Mouse (Mus musculus) activated CD4-positive, CD25-positive, alpha-beta regulatory T cell, adult 4 months (primary cell): ENCODE results near the gene Add2. TPM values are rescaled to one million over a fixed set of nuclear protein-coding genes. Genes with fewer than 3 reads are reported as not detected.
"Not testable (repeated sequence)": the region's sequence is repeated elsewhere in the genome, so short reads cannot be mapped to it uniquely, and the experiment has no call there.

Experiments used
- ATAC-seq: one replicate; pipeline ENCODE4 v1.8.0; 2017
- polyA plus RNA-seq, 2 experiments: library from polyadenylated mRNA; unstranded; fragments of 100-300 nt; shearing (Covaris generic); gene quantifications; one replicate each; pipeline ENCODE4 v1.2.1; 2017

Add2 gene
- not detected for polyA plus RNA-seq

DNA sequence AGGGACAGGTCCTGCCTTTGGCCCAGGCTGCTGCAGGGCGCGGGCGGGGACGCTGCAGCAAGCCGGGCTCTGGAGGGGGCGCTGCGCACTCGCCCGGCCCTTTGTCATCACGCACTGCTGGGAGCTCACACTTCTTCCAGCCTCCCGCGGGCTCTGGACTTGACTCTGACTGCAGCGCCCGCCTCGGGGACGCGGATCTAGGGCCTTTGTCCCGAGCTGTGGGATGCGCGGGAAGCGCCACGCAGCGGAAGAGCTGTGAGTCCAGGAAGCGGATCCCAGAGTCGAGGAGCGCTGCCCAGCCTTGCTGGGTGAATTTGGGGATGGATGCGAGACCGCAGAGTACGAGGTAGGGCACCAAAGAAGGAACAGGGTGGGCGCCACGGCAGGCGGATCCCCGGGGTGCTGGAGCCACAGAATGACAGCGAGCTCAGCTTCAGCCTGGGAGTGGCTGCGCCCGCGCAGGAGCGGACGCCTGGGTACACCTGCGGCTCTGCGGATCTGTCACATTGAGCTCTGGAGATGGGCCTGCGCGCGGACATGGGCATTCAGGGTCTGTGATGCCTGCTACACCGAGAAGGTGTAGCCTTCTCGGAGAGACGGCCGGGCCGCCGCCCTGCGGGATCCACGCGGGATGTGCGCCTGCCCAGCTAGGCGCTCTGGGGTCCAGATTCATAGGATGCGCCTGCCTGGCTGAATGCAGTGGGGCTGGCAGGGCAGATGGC is at the start of gene Add2:
TSS of gene Add2 (plus strand) at position 81 of the 722 bp plus-strand sequence.
- ATAC-seq = no peak

DNA sequence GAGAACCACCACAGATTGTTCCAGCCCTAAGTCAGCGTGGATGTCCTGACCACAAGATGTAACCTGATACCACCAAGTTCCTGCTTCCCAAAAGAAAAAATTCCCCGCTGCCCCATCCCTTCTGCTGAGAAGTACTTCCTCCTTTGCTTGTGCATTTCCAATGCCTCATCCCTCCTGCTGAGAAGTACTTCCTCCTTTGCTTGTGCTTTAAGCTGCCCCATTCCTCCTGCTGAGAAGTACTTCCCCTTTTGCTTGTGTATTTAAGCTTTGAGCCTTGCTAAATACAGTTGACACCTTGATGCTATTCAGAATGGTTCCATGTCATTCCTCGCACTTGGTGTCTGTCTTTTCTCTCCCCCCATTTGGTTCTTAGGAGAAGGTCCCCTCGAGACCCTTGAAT is 49.7 kb upstream of the Add2 start:
- not testable (repeated sequence) for ATAC-seq

DNA sequence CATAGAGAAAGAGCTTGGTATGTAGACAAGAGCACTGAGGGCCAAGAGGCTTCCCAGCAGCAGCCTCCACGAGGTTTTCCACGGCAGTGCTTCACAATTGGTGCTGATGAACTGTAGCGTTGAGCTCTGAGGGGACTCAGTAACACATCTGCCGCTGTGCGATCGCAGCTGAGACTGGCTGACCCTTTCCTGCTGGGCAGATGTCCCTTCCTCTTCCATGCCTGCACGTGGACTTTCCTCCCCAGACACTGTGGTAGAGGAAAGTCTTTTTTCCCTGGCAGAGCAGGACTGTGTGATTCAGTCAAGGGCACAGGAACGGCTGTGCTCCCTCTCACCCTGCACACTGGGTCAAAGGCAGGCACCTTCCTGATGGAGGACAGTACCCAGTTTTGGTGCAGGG is 44.1 kb upstream of the Add2 start:
- no peak for ATAC-seq

DNA sequence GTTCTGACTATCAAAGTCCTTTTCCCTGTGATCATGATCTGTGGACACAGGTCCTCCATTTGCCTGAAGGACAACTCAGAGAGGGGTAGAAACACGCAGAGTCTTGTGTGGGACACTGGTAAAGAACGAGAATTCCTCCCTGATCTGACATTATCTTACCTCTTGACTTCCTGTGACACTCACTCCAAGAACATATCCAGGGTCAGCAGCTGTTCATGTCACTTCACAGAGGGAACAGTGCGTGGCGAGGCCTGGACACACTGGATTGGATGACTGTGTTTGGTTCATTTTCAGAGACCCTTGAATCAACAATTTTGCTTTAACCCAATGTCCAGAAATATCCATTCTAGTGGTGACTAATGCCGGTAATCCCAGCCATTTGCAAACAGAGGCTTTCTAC is 38.9 kb upstream of the Add2 start:
- not testable (repeated sequence) for ATAC-seq

DNA sequence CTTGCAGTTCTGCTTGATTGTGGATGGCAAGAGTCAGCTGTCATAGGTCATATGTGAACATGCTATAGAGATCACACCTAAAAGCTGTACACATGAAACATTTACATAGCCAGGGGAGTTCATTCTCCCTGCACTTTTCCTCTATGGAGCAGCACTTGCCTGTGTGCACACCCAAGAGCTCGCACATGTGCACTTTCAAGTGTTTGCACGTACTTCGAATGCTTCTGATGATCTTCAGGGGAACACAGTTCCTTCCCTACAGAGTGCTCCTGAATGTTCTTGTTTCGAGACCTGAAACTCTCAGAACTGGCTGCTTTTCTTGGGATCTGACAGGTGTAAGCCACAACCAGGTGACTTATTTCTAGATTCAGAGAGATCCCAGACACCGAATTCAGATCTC is 37.7 kb upstream of the Add2 start:
- not testable (repeated sequence) for ATAC-seq

DNA sequence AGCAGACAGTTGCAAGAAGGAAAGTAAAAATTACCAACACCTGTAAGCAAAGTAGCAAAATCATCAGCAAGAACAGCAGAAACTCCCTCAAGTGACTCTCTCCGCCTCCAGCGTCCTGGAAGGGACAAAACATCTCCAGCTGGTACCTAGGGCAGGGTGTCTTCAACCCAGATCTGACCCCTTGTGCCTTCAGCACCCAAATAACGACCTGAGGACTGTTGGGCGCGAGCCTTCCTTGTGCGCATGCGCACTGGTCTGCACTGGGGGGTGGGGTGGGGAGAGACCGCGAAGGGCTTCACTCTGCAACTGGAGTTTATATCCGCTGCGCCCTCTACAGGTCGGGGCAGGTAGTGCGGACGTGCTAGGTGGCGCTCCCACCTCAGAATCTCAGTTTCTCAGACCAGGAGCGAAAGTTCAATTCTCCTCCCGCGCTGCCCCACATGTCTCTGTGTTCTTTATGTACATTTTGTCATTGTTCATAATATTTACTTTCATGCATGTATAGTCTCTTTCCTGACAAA is 25.0 kb upstream of the Add2 start:
- no peak for ATAC-seq

DNA sequence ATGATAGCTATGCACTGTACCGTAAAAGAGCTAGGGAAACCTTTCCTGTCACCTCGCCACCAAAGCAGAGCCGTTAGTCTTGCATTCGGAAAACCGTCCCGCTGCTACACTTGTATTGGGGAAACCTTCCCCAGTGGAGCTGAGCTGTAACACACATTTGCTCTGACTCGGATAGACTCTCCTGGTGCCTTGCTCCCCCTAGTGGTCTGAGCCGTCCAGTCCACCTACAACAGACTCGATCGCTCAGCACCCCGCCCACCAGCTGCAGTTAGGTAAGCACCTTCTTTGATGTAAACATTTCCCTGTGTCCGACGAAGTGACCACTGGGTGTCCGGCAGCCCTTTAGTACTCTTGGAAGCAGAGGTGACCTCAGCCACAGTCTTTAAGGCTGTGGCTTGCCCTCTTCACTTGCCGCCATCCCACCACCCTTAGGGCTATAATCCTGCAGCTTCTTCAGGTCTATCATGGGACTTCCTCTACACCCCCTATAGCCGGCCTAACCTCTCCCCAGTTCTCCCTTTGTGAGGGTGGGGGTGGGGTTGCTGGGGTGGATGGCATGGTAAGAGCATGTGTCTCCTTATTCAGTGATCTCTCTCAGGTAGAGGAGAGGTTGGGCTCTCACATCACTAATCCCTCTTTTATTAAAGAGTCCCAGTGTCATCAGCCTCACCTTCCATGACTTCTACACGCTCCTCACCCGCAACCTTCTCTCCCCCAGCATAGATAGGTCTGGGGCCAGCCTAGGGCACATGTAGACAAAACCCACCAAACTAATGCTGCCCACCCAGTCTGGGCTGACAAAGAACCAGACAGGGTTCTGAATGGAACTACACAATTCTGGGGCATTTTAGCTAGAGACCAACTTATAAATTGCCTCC is 24.0 kb upstream of the Add2 start:
- ATAC-seq = peak; percentile 97

DNA sequence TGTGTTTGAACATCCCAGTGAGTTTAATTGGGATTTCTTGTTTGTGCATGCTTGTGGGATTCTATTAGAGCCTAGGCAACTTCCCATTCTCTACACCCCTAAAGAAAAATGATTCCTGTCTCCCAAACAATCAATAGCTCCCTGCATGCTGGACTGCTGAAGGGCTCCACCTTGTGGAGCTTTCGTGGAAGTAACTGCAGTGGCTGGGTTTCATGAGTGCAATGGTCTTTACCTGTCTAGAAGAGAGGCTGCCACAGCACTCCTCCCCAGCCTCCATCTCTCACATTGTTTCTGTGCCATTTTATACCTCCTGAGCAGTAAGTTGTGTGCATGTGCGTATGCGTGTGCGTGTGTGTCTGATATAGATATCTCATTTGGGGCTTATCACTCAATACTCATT is 18.5 kb upstream of the Add2 start:
- no peak for ATAC-seq

DNA sequence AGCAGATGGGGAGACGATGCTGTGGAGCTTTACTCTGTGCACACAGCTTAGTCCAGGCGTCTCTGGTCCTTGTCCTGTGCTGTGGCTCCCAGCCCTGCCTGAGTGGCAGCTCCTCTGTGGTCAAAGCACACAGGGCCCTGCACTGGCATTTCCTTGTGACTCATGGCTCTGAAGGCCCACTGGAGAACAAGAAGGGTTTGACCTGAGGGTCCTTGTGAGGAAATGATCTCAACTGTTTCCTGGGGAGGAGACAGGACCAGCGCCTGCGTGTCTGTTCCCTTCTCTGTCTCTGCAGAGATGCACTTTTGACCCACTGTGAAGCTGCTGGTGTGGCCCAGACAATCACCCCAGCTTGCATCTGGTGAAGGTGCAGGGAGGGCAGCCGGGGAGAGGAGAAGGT is 13.7 kb upstream of the Add2 start:
- not testable (repeated sequence) for ATAC-seq

DNA sequence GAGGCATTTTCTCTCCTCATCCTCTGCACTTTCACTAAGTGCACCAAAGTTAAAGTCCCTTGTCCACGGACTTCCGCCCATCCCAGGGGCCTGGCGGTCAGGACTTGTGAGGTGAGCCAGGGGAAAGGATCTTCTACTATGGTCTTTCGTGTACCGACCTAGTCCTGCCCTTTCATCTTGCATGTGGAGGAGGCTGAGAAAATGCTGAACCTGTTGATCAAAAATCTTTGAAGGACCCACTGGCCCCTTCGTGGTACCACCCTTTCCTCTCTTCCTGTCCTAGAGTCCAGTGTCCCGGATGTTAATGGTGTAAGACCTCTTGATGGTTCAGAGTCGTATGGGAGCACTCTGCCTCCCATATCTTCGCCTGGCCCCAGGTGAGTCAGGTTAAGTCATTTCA is 12.6 kb upstream of the Add2 start, which contains the start of gene Figla:
TSS of gene Figla (plus strand) at position 301 of the 400 bp plus-strand sequence.
- no peak for ATAC-seq

DNA sequence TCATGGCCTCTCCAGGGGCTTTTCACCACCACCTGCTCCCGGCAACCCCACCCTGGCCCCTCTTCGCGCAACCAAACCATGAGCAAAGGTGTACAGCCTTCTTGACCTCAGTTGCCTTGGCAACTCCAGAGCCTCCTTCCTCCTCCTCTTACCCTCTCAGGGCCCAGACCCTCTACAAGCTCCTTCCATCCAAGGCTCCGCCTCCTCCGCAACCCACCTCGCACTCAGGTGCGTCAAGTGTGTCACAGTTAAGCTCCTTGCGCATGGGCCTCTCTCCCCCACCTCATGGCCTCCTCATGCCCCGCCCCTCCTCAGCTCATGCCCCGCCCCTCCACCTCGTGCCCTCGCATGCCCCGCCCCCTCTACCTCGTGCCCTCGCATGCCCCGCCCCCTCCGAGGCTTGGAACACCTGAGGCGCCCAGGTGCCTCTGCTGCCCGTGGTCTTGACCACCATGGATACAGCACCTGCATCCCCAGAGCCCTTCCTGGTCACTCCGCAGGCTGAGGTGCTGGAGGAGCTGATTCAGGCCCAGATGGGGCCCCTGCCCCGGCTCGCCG is 11.6 kb upstream of the Add2 start:
- no peak for ATAC-seq

DNA sequence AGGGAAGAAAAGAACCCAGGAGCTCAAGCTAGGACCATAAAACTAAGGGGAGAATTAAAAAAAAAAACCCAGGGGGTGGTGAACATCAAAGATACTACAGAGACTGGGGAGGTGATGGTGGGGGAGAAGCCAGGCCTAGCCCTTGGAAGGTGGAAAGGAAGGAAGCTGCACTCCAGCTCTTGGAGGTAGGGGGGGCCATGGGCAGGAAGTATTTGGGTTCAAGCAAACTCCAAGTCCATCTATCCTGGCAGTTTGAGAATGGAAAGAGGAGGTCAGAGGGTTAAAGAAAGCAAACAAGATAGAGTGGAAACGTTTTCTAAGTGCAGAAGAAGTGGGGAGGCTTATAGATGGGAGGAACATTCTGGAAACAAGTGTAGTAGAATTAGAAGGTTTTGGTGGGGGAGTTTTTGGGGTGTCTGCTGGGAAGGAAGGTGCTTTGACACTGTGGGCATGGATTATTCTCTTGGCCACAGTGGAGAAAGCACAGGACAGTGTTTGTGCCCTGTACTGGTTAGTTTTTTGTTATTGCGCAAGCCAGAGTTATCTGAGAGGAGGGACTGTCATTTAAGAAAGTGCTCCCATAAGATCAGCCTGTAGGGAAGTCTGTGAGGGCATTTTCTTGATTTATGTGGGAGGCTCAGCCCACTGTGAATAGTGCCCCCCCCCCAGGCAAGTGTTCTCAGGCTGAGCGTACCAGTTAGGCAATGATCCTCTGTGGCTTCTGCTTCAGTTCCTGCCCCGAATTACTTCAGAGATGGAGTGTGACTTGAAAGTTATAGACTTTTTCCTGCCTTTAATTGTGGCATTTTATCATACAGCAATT is 8.9 kb upstream of the Add2 start:
- no peak for ATAC-seq

DNA sequence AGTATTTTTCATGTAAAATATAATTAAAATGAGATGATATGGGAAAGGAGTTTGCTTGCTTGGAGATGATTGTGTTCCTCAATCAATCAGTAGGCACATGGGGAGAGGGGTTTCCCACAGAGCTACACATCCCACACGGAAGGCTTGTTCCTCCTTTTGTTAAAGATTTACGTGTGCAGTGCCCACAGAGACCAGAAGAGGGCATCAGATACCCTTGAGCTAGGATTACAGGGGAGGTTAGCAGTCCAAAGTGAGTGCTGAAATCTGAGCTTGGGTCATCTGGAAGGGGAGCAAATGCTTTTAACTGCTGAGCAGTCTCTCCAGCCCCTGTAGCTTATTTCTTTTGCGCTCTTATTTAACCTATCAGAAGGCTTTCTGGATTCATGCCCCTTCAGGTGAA is 7.5 kb upstream of the Add2 start:
- ATAC-seq = no peak

DNA sequence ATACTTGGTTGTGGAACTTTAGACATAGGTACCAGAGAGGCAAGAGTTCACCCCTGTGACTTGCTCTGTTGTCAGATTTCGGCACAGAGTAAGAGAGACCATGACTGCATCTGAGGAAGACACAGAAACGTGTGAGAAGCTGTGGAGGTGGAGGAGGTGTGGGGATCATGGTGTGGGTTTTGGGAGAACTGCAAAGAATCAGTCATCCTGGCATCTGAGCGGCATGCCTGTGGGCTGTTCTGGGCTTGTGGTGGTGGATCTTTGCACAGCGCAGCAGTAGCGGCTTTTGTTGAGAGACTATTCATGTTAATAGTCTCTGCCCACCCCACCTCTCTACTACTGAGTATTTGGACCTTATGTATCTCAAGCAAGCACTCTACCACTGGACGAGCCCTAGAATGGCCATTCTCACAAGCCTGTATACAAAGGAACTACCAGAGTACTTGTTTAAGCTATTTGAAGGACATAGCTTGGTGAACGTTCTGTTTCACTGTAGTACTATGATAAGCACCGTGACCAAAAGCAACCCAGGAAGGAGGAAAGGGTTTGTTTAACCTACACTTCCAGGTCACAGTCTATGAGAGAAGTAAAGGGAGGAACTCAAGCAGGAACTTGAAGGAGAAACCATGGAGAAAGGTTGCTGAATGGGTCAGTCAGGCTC is 1.7 kb upstream of the Add2 start:
- no peak for ATAC-seq

DNA sequence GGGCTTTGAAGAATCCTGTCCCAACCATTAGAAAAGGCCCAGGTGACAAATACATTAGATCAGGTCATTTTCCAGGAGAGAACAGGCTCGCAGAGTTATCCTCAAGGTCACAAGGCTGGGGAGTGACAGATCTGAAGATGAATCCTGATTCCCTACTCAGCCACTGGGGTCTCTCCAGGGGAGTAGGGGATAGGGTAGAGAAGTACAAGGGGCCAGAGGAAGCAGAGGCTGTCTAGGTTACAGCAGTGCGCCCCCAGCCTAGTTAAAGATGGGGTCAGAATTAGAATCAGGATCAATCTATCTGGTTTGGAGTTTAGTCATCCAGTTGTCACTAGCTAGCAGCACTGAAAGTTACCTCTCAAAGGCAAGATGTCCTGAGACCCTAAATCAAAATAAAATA is 331 bp upstream of the Add2 start:
- ATAC-seq = no peak

DNA sequence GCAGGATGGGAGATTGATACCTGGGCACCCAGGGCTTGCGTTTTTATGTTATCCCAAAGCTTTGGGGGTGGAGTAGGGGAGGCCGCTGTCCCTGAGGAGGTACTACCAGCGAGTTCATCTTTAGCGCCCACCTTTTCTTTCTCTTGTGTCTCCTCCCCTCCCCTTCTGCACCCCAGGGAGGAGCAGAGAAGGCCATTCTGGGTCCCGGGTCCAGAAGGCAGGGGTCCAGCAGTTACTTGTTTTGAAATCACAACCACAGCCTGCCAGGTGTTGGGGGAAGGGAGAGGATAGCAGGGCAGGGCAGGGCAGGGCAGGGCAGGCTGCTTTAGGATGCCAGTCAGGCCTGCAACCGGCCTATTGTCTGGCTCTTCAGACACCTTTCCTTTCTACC is 837 bp downstream of the Add2 start:
- no peak for ATAC-seq

DNA sequence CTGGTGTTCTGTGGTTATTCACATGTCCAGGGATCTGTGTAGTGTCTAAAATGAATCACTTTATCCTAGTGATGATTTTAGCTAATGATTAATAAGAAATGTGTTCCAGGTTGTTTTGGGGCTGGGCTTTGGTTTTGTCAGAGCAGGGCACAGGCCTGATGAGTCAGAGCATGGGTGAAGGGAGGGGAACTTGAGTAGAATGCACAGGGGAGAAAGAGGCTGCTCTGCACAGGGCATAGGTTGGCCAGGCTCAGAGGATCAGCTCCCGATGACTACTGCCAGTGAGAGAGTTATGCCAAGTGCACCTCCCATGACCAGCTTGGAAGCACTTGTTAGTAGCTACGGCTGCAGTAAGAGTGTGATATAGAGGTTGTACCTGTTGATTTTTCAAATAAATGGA is 3.0 kb downstream of the Add2 start:
- ATAC-seq = no peak

DNA sequence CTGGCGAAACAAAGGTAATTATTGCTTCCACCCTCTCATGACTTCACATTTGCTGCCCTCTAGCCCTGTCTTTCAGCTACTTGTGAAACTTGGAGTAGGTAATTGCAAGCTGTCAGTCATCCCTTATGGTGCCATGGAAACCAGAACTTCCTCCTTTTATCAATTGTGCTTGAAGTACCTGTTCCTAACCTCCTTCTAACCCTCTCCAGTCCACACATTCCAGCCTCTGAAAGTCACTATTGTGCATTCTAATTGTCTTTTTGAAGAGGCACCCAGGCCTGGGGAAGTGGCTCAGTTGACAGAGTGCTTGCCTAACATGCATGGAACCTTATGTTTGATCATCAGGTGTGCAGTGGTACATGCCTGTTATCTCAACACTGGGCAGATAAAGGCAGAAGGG is 5.2 kb downstream of the Add2 start:
- ATAC-seq = no peak

DNA sequence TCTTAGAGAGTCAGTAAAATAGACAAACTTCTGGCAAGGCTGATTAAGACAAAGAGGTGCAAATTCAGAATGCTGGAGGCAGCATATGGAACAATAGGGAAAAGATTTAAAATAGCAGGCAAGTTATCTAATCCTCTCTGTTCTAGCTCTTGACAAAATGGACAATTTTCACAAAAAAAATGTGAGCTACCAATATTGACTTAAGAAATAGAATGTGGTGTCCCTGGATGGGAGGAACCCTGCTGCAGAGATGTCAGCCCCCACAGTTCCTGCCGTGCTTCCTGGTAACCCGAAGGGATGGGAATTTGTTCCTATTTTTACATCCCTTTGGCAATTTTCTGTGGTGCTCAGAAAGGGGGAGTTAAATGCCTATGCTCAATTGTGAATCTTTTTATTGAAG is 10.4 kb downstream of the Add2 start:
- ATAC-seq = no peak

DNA sequence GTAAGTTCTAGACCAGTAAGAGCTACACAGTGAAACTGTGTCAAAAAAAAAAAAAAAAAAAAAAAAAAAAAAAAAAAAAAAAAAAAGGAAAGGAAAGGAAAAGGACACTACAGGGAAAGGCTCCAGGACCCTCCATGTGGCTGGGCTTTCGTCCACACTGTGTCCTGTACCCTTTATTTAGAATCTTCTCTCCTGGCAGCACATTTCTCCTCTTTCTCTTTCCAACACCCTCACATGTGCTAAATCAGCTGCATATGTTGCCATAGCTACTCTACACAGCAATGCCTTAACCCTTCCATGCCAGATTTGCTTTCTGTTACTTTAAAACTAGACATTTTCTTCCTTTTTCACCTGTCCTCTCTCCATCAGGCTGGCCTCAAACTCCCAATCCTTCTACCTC is 11.7 kb downstream of the Add2 start:
- no peak for ATAC-seq

DNA sequence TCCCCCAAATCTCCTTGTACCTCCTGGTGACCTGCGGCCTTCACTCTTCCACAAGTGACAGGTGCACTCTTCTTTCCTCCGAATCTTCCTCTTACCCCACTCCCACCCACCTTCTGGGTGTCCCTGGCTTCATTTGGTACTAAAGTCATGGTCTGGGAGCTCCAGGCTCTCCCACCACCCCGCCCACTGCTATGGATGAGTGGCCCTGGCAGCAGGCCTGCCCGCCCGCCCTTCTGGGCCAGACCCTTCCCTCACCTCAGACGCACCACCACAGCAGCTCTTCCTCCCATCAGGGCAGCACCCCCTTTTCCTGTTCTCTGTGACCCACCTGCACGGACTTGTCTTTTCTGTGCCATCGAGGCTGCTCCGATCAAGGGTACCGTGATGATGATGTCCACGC is 19.0 kb downstream of the Add2 start:
- no peak for ATAC-seq

DNA sequence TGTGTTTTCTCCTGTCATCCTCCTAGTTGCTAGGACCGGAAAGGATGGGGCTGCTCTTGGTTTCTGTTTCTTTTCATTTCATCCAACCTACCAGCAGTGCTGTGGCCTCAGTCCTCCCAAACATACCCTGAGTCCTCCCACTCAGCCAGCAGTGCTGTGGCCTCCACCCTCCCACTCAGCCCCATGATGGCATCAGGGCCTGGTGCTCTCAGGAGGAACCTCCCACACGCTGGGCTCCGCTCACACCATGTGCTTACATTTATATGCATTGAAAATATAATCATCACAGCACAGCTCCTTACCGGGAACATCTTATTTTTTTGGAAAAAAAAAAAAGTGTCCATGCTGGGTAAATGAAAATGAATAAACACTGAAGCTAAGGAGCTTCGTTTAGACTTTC is 20.0 kb downstream of the Add2 start:
- no peak for ATAC-seq
